Mouse (Mus musculus) intestine, embryonic 15.5 days (tissue): Measurements from ENCODE around the gene Tmod2. TPM values are rescaled to one million over a fixed set of nuclear protein-coding genes. Genes with fewer than 3 reads are reported as not detected.

Experiments used
- ATAC-seq: fragments of 200-750 bp; cut with Nextera tagmentation; 2 replicates; pipeline ENCODE4 v1.8.0; 2017; ENCODE audit warnings: moderate TSS enrichment, moderate library complexity
- H3K27ac ChIP-seq: fragments of 300-500 bp; sonication (generic); 2 replicates; pipeline ENCODE4 v1.5.1; 2015; ENCODE audit warnings: mild to moderate bottlenecking, inconsistent platforms
- H3K27me3 ChIP-seq: fragments of 300-500 bp; sonication (generic); replicated peaks from 2 replicates; pipeline ENCODE4 v1.6.1; 2015; ENCODE audit warnings: inconsistent platforms
- H3K36me3 ChIP-seq: fragments of 300-500 bp; sonication (generic); 2 replicates; pipeline ENCODE4 v1.6.1; 2015; ENCODE audit warnings: inconsistent platforms
- H3K4me1 ChIP-seq: fragments of 300-500 bp; sonication (generic); replicated peaks from 2 replicates; pipeline ENCODE4 v1.6.1; 2015; ENCODE audit warnings: inconsistent platforms
- H3K4me2 ChIP-seq: fragments of 300-500 bp; sonication (generic); replicated peaks from 2 replicates; pipeline ENCODE4 v1.6.1; 2015; ENCODE audit warnings: mild to moderate bottlenecking, inconsistent platforms
- H3K4me3 ChIP-seq: fragments of 300-500 bp; sonication (generic); replicated peaks from 2 replicates; pipeline ENCODE4 v1.5.1; 2015; ENCODE audit warnings: inconsistent platforms
- H3K9ac ChIP-seq: fragments of 300-500 bp; sonication (generic); 2 replicates; pipeline ENCODE4 v1.6.1; 2015; ENCODE audit warnings: inconsistent platforms
- H3K9me3 ChIP-seq: fragments of 300-500 bp; sonication (generic); 2 replicates; pipeline ENCODE4 v1.6.1; 2016; ENCODE audit warnings: inconsistent platforms
- WGBS: fragments of 180-500 bp; shearing (Covaris S2); methylation state at CpG from one replicate; pipeline ENCODE4 v1.1.7; 2015; 5-methylcytosine and 5-hydroxymethylcytosine counted together
- polyA plus RNA-seq: library from polyadenylated mRNA; unstranded; fragments of >200 nt; fragmentation: Nextera tagmentation; extraction: Ambion mirVana; gene quantifications from 2 replicates; pipeline ENCODE4 v1.2.1, GENCODE M21; 2015

Gene Tmod2
- polyA plus RNA-seq, 1 experiment from 2014 or later, result 20.8 TPM

DNA sequence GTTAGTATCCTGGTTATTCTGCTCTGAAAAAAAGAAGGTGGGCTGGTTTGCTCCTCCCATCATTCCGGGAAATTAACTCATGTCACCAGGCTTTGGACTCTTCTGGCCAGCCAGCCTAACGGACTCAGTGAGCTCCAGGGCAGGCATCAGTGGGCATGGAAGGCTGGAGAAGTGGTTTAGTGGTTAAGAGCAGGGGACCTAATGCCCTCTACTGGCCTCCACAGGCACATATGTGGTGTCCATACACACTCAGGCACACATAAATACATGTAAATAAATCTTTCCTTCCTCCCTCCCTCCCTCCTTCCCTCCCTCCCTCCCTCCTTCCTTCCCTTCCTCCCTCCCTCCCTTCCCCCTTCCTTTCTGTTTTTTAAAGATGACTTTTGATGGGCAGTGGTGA, 47.9 kb downstream of the Tmod2 start:
- Histone ChIP-seq H3K4me2 (no peak overlapping the region), H3K4me1 (no peaks in the 10 kb centered on the region), H3K4me3 (no peak overlapping the region), H3K9ac (no peak overlapping the region), H3K27me3 (no peaks in the 10 kb centered on the region), H3K9me3 (no peaks in the 10 kb centered on the region), H3K36me3 (no peaks in the 10 kb centered on the region), H3K27ac (no peak overlapping the region)
- 72% methylated on average over 2 of the region's 2 CpGs for WGBS
- no peak for ATAC-seq

DNA sequence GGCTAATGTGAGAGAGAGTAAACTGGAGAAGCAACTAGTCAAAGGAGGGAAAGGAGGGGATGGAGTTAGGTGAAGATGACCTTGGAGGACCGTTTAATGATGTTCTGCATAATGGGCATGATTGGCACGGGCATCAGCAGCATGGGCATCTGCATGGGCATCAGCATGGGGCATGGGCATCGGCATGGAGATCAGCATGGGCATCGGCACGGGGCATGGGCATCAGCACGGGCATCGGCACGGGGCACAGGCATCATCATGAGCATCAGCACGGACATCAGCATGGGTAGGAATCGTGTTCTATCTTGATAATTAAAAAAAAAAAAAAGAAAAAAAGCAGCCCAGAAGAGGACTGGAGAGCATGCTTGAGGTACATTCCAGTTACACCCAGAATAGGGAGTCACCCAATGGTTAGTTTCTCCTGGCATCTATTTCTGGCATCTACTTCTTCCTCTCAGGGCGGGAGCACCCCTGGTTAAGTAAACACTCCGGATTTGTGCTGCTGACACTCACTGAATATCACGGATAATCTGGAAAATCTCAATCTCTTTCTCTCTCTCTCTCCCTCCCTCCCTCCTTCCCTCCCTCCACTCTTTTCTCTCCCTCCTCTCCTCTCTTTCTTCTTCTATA, 50.0 kb downstream of the Tmod2 start:
- Histone ChIP-seq H3K27ac (no peak overlapping the region), H3K4me3 (no peak overlapping the region), H3K4me2 (no peak overlapping the region), H3K4me1 (peaks cover 4% of the 10 kb centered on the region; the same call in 1 of the 2 replicates), H3K9ac (no peak overlapping the region), H3K27me3 (no peaks in the 10 kb centered on the region), H3K36me3 (no peaks in the 10 kb centered on the region), H3K9me3 (no peaks in the 10 kb centered on the region)
- WGBS, result 82% methylated on average over 13 of the region's 13 CpGs
- no peak for ATAC-seq

DNA sequence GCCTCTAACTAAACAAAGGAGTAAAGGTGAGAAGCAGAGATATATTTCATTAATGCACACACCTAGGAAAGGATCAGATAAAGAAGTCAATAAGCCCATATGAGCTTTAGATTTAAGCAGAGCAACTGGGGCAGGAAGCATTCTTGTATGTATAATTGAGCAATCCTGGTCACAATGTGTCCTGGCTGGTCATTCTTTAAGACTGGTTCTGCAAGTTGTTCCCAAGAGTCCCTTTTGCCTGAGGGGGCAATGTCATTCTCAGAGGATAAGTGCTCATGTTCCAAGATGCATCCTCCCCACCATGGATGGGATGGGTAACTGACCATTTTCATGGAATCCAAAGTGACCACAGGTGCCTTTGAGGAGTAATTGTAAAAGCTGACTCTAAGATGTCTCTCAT, 50.8 kb downstream of the Tmod2 start:
- Histone ChIP-seq H3K27ac (no peak overlapping the region), H3K4me1 (peaks cover 4% of the 10 kb centered on the region; the same call in 1 of the 2 replicates), H3K4me2 (no peak overlapping the region), H3K9me3 (no peaks in the 10 kb centered on the region), H3K27me3 (no peaks in the 10 kb centered on the region), H3K36me3 (no peaks in the 10 kb centered on the region), H3K4me3 (no peak overlapping the region), H3K9ac (no peak overlapping the region)
- no peak for ATAC-seq

- no peaks in the 10 kb centered on the region for H3K9me3 ChIP-seq
- H3K9ac ChIP-seq, result peak within 1 kb of the TSS; percentile 83
- peaks cover 4% of the 10 kb centered on the region; the same call in 1 of the 2 replicates for H3K4me1 ChIP-seq
- H3K27me3 ChIP-seq, result no peaks in the 10 kb centered on the region
- H3K4me3 ChIP-seq, result peak within 1 kb of the TSS; percentile 69
- peak within 1 kb of the TSS; percentile 72 for H3K4me2 ChIP-seq
- under 1% methylated on average over 21 of the region's 21 CpGs for WGBS
- peak within 1 kb of the TSS; percentile 88 for H3K27ac ChIP-seq
- no peaks in the 10 kb centered on the region for H3K36me3 ChIP-seq
- ATAC-seq, result peak; percentile 97
These were observed 51.6 kb downstream of the Tmod2 start, which contains the start of gene Tmod3 for GRCm38 (mm10) chr9:75559512-75560012. Gene Tmod3, minus strand, starts transcription at chr9:75559657.

GRCm38 (mm10) chr9:75558812-75559511, 52.2 kb downstream of the Tmod2 start:
- under 1% methylated on average over 46 of the region's 47 CpGs for WGBS
- Histone ChIP-seq H3K4me3 (peak overlapping the region; percentile 69), H3K27me3 (no peaks in the 10 kb centered on the region), H3K9ac (peak overlapping the region; percentile 83), H3K9me3 (no peaks in the 10 kb centered on the region), H3K27ac (peak overlapping the region; percentile 88), H3K4me1 (peaks cover 4% of the 10 kb centered on the region; the same call in 1 of the 2 replicates), H3K36me3 (no peaks in the 10 kb centered on the region), H3K4me2 (peak overlapping the region; percentile 72)
- ATAC-seq, result peak; percentile 92

DNA sequence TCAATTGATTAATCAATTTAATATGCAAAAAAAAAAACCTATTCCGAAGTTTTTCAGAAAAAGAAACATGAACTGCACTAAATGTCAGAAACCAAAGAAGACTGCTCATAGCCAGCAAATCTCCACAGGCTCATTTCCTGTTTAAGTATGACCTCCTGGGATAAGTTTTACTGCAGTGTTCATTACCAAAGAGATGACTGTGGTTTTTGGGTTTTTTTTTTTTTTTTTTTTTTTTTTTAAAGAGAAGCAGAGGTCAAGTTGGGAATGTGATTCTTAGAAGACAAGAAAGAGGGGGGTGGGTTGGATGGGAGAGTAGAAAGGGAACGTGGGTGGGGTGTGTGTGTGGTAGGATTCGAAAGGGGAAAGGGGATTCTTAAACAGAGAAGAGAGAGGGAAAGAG, 52.8 kb downstream of the Tmod2 start:
- Histone ChIP-seq H3K27ac (no peak overlapping the region), H3K9me3 (no peaks in the 10 kb centered on the region), H3K4me2 (peak overlapping the region; percentile 72), H3K4me3 (peak overlapping the region; percentile 69), H3K4me1 (peaks cover 4% of the 10 kb centered on the region; the same call in 1 of the 2 replicates), H3K27me3 (no peaks in the 10 kb centered on the region), H3K36me3 (no peaks in the 10 kb centered on the region), H3K9ac (peak overlapping the region; percentile 83)
- no peak for ATAC-seq
- WGBS, result 17% methylated on average over 3 of the region's 3 CpGs

DNA sequence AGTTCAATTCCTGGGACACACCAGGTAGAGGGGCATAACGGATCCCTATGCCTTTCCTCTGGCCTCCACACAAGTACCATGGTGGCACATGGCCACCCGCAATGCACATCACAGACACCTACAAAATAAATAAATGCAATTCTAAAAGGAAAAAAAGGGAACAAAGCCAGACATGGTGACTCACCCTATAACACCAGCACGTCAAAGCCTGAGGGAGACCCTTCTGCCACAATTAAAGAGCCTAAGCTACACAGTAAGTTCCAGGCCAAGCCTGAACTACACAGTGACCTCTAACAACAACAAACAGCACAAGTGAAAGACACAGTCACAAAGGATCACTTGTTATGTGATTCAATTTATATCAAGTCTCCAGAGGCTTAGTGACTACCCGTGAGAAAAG, 57.4 kb downstream of the Tmod2 start:
- H3K9ac ChIP-seq, result no peak overlapping the region
- no peak for ATAC-seq
- no peaks in the 10 kb centered on the region for H3K36me3 ChIP-seq
- no peaks in the 10 kb centered on the region for H3K27me3 ChIP-seq
- peaks cover 4% of the 10 kb centered on the region; the same call in 1 of the 2 replicates for H3K4me1 ChIP-seq
- H3K4me2 ChIP-seq, result no peak overlapping the region
- no peak overlapping the region for H3K27ac ChIP-seq
- no peak overlapping the region for H3K4me3 ChIP-seq
- 79% methylated on average over 4 of the region's 4 CpGs for WGBS
- no peaks in the 10 kb centered on the region for H3K9me3 ChIP-seq

- 53% methylated on average over 5 of the region's 5 CpGs for WGBS
- H3K27ac ChIP-seq, result no peak overlapping the region
- no peak overlapping the region for H3K4me2 ChIP-seq
- H3K36me3 ChIP-seq, result no peaks in the 10 kb centered on the region
- no peaks in the 10 kb centered on the region for H3K27me3 ChIP-seq
- H3K4me1 ChIP-seq, result peaks cover 6% of the 10 kb centered on the region; the same call in 1 of the 2 replicates
- H3K9me3 ChIP-seq, result no peaks in the 10 kb centered on the region
- H3K9ac ChIP-seq, result no peak overlapping the region
- H3K4me3 ChIP-seq, result no peak overlapping the region
- no peak for ATAC-seq
These were observed 59.8 kb downstream of the Tmod2 start for GRCm38 (mm10) chr9:75551342-75551741.

DNA sequence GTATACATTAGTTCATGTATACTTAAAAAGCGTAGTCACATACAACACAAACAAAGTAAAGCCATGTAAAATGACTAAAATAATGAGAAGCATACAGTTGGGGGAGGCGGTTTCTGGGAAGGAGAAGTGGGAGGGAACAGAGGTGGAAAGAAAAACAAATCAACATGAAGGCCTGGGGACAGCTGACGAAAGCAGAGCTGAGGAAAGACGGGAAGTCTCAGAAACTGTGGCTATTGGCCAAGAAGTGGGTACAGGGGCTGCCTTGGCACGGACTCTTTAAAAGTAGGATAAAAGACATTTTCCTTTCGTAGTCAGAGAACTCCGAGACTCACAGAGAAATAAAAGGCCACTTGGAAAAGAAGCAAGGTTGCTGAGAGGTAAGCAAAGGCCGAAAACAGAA, 62.1 kb downstream of the Tmod2 start:
- H3K4me3 ChIP-seq, result no peak overlapping the region
- 72% methylated on average over 8 of the region's 8 CpGs for WGBS
- no peak overlapping the region for H3K27ac ChIP-seq
- no peak overlapping the region for H3K9ac ChIP-seq
- H3K9me3 ChIP-seq, result no peaks in the 10 kb centered on the region
- H3K4me2 ChIP-seq, result no peak overlapping the region
- no peak for ATAC-seq
- no peaks in the 10 kb centered on the region for H3K36me3 ChIP-seq
- H3K4me1 ChIP-seq, result peaks cover 6% of the 10 kb centered on the region; the same call in 1 of the 2 replicates
- H3K27me3 ChIP-seq, result no peaks in the 10 kb centered on the region

- peak; percentile 74 for ATAC-seq
- no peaks in the 10 kb centered on the region for H3K27me3 ChIP-seq
- H3K4me3 ChIP-seq, result no peak overlapping the region
- H3K4me2 ChIP-seq, result no peak overlapping the region
- peaks cover 6% of the 10 kb centered on the region; the same call in 1 of the 2 replicates for H3K4me1 ChIP-seq
- WGBS, result 62% methylated on average over 12 of the region's 12 CpGs
- H3K36me3 ChIP-seq, result no peaks in the 10 kb centered on the region
- H3K9ac ChIP-seq, result no peak overlapping the region
- 0 out of 2 replicates have a peak overlapping the region, but pooled peaks have one; percentile 10 for H3K27ac ChIP-seq
- H3K9me3 ChIP-seq, result no peaks in the 10 kb centered on the region
These were observed 64.1 kb downstream of the Tmod2 start for GRCm38 (mm10) chr9:75546885-75547553.

DNA sequence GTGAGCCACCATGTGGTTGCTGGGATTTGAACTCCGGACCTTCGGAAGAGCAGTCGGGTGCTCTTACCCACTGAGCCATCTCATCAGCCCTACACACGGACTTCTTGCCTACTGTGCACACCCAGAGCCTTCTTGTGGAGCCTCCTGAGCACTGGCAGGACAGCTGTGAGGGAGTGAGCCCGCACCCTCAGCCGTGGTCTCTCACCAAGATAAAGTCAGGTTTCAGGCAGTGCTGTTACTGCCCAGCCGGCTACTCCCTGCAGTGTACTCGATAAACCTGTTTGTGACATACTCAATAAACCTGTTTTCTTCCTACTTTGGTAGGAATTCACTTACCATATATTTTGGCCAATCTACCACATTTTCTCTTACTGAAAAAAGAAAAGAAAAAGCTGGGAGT, 65.6 kb downstream of the Tmod2 start:
- peaks cover 9% of the 10 kb centered on the region; the same call in 1 of the 2 replicates for H3K4me1 ChIP-seq
- H3K4me2 ChIP-seq, result no peak overlapping the region
- no peak overlapping the region for H3K9ac ChIP-seq
- no peak overlapping the region for H3K27ac ChIP-seq
- no peaks in the 10 kb centered on the region for H3K9me3 ChIP-seq
- no peaks in the 10 kb centered on the region for H3K36me3 ChIP-seq
- ATAC-seq, result 0 out of 2 replicates have a peak, but pooled peaks have one; percentile 44
- WGBS, result 78% methylated on average over 8 of the region's 8 CpGs
- H3K27me3 ChIP-seq, result no peaks in the 10 kb centered on the region
- no peak overlapping the region for H3K4me3 ChIP-seq

DNA sequence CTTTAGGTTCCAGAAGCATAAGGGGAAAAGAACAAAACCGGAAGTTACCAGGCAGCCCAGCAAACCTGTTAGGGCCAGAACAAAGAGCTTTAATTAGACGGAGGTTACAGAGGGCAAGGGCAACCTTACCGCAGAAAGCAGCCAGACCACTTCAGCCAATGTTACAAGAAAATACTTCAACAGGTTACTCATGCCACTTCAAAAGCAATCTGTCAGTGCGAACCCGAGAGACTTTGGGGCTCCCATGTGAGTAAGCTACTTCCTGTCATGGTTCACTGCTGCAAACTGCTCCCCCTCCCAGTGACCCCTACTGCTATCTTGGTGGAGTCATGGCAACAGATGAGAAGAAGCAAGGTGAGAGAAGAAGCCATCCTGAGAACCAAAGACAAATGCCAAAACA, 69.6 kb downstream of the Tmod2 start:
- 17% methylated on average over 5 of the region's 5 CpGs for WGBS
- 0 out of 2 replicates have a peak, but pooled peaks have one; percentile 28 for ATAC-seq
- Histone ChIP-seq H3K9me3 (no peaks in the 10 kb centered on the region), H3K4me3 (no peak overlapping the region), H3K4me1 (peaks cover 3% of the 10 kb centered on the region; the same call in 1 of the 2 replicates), H3K36me3 (no peaks in the 10 kb centered on the region), H3K27me3 (no peaks in the 10 kb centered on the region), H3K27ac (0 out of 2 replicates have a peak overlapping the region, but pooled peaks have one; percentile 38), H3K4me2 (no peak overlapping the region), H3K9ac (no peak overlapping the region)
